Mouse (Mus musculus) embryonic fibroblast, embryonic 13.5 days (primary cell): Measurements from ENCODE around the gene Laptm5. TPM values are rescaled to one million over a fixed set of nuclear protein-coding genes. Genes with fewer than 3 reads are reported as not detected.

Source experiments
- H3K27ac ChIP-seq: 2 replicates; pipeline ENCODE4 v1.5.1; 2012; ENCODE audit warnings: low read length, control low read depth, inconsistent platforms; ENCODE audit not compliant: insufficient read depth
- H3K4me1 ChIP-seq: 2 replicates; pipeline ENCODE4 v1.6.1; 2011; ENCODE audit warnings: low read length; ENCODE audit not compliant: control insufficient read depth, insufficient read depth
- H3K4me3 ChIP-seq: 2 replicates; pipeline ENCODE4 v1.5.1; 2011; ENCODE audit warnings: mild to moderate bottlenecking, control low read depth, low read length; ENCODE audit not compliant: insufficient read depth
- CTCF ChIP-seq: IDR thresholded peaks from 2 replicates; pipeline ENCODE4 v1.5.1; 2011; ENCODE audit warnings: mild to moderate bottlenecking, control low read depth, low read length, moderate library complexity, borderline replicate concordance; ENCODE audit not compliant: insufficient read depth
- POLR2A ChIP-seq: IDR thresholded peaks from 2 replicates; pipeline ENCODE4 v1.6.1; 2011; ENCODE audit warnings: low read depth, mild to moderate bottlenecking, control low read depth, low read length, moderate library complexity
- polyA plus RNA-seq: library from polyadenylated mRNA; stranded (reverse); fragments of >200 nt; gene quantifications from 2 replicates; pipeline ENCODE4 v1.2.4, GENCODE M21; 2011; ENCODE audit warnings: low read depth; ENCODE audit not compliant: missing spikeins, insufficient read length

Laptm5 gene
- polyA plus RNA-seq, 1 experiment, result 10.8 TPM

DNA sequence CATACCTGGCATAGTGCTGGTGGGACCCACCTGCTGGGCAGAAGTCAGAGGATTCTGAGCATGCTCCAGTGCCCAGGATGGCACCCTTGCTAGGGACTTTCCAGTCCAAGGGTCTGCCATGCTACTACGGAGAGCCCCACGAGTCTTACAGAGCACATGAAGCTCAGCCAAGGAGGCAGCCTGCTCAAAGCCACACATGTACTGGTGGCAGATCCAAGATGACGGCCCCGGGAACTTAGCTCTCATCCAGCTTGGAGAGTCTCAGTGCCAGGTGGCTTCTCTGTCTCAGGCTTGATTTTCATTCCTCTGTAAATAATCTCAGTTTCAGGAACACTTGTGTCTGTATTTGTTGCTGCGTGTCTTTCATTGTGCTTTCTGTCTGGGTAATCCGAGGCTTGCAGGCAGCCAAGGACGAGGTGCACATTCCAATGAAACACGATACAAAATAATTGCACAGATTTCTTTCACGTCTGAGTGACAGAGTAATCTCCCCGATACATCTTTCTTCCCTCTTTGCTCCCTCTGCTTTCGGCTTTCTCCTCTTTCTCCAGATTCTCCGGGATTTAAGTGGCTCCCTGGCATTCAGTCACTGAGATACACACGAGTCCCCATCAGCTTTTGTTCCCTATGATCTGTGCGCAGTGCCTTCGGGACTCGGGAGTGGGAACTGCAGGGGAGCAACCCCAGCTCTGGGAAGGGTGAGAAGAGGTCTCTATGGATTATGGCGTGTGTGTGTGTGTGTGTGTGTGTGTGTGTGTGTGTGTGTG lies 71.7 kb downstream of the Laptm5 start:
- H3K4me1 ChIP-seq, result no peaks in the 10 kb centered on the region
- H3K4me3 ChIP-seq, result no peak overlapping the region
- H3K27ac ChIP-seq, result no peak overlapping the region
- TF ChIP-seq POLR2A (no peak), CTCF (no peak)

Other genes starting within 250 kb of the Laptm5 start
- gene Pum1, start 249.8 kb upstream of the Laptm5 start, polyA plus RNA-seq, result 52.7 and 54.9 TPM in 2 replicates
- 96.4 and 135 TPM in 2 replicates for gene Sdc3, start 120.6 kb upstream of the Laptm5 start, polyA plus RNA-seq
- gene Matn1, start 31.3 kb downstream of the Laptm5 start, polyA plus RNA-seq, result not detected in 2 replicates